11 mouse cellular contexts compared by ENCODE assay signal in genomic region chr7:80655350-80656013, GRCm38 (mm10). TPM values are rescaled to one million over a fixed set of nuclear protein-coding genes. Genes with fewer than 3 reads are reported as not detected.
DNase-seq lines count a peak whose midpoint lies in the region; ATAC-seq and TF ChIP-seq lines count a peak whose summit lies in the region.
"Had no signal": no experiment of that assay in that cellular context is flagged by ENCODE, and none has a peak within 500 bp of the region (broad histone marks: within the 10 kb centered on the region; RNA-seq: fewer than 3 reads in every experiment).

No protein-coding gene starts in this region.

- no peak overlapping the region for H3K4me2 ChIP-seq in lung, embryonic 16.5 days (ENCODE audit: low read depth, low read length)
- no peak overlapping the region for H3K4me2 ChIP-seq in intestine, embryonic 16.5 days (ENCODE audit: low read depth, low read length)

- no peak for ATAC-seq in lung, embryonic 16.5 days (ENCODE audit: low read depth)
- ATAC-seq in intestine, embryonic 16.5 days = no peak
- ATAC-seq: inflammation-experienced regulatory T-cells, adult 6 months had no signal

- DNase-seq in gastrocnemius, adult 8-10 months (ENCODE audit: low spot score in 2 of 2) = peak; percentile 45 to 47
- no peak for DNase-seq in gastrocnemius, postnatal 10 days
- DNase-seq in NIH3T3 (ENCODE audit: low read depth) = peak; percentile 14
- no peak for DNase-seq in heart, adult 2 months
- DNase-seq in cerebellum, adult 18-20 months = no peak
- no peak for DNase-seq in right cerebral cortex, postnatal 14 days
- DNase-seq: cerebellum, adult 11 months had no signal

- peaks cover 2% of the 10 kb centered on the region for H3K79me2 ChIP-seq in heart, adult 2 months (replicated peaks; ENCODE audit: control insufficient read depth, insufficient read depth, low read length)

- intact Hi-C loops in heart, adult 2 months (cut with DNase I) = no loop called here

- H3K9ac ChIP-seq in heart, adult 2 months (ENCODE audit: low read depth, low read length) = peak overlapping the region; percentile 46; the same call in 1 of the 2 replicates
- 0 out of 2 replicates have a peak overlapping the region, but pooled peaks have one; percentile 6 for H3K9ac ChIP-seq in lung, embryonic 16.5 days (ENCODE audit: low read length)
- no peak overlapping the region; the same call in 1 of the 2 replicates for H3K9ac ChIP-seq in intestine, embryonic 16.5 days (ENCODE audit: low read depth, low read length)

- H3K27me3 ChIP-seq in heart, adult 2 months (ENCODE audit: control insufficient read depth, insufficient read depth, low read length) = no peaks in the 10 kb centered on the region
- H3K27me3 ChIP-seq in lung, embryonic 16.5 days (ENCODE audit: control insufficient read depth, insufficient read depth, low read depth, low read length) = no peaks in the 10 kb centered on the region
- H3K27me3 ChIP-seq in intestine, embryonic 16.5 days (replicated peaks; ENCODE audit: control insufficient read depth, insufficient read depth, low read length) = no peaks in the 10 kb centered on the region
- H3K27me3 ChIP-seq: megakaryocyte, embryonic 14.5 days had no signal

- H3K4me3 ChIP-seq in heart, adult 2 months = no peak overlapping the region
- H3K4me3 ChIP-seq in lung, embryonic 16.5 days (ENCODE audit: low read length) = no peak overlapping the region
- H3K4me3 ChIP-seq in intestine, embryonic 16.5 days (ENCODE audit: low read length) = no peak overlapping the region
- H3K4me3 ChIP-seq: megakaryocyte, embryonic 14.5 days had no signal

- H3K4me1 ChIP-seq in heart, adult 2 months (ENCODE audit: control insufficient read depth, insufficient read depth, low read length) = peaks cover 28% of the 10 kb centered on the region
- peaks cover 46% of the 10 kb centered on the region for H3K4me1 ChIP-seq in lung, embryonic 16.5 days (replicated peaks; ENCODE audit: control insufficient read depth, insufficient read depth, low read length)
- peaks cover 21% of the 10 kb centered on the region for H3K4me1 ChIP-seq in intestine, embryonic 16.5 days (ENCODE audit: control insufficient read depth, insufficient read depth, low read length)

- H3K36me3 ChIP-seq in heart, adult 2 months (ENCODE audit: control insufficient read depth, insufficient read depth, low read length) = peaks cover 5% of the 10 kb centered on the region; the same call in 1 of the 2 replicates
- no peaks in the 10 kb centered on the region for H3K36me3 ChIP-seq in lung, embryonic 16.5 days (ENCODE audit: control insufficient read depth, insufficient read depth, low read length)
- H3K36me3 ChIP-seq in intestine, embryonic 16.5 days (ENCODE audit: control insufficient read depth, insufficient read depth, low read length) = no peaks in the 10 kb centered on the region

- TF ChIP-seq EP300 in heart, adult 2 months (IDR thresholded peaks at IDR 0.05; ENCODE audit: insufficient read depth, low read depth, low read length) = 0 out of 2 replicates have a peak, but pooled peaks have one; percentile 48

- H3K27ac ChIP-seq in heart, adult 2 months = peak overlapping the region; percentile 68
- H3K27ac ChIP-seq in lung, embryonic 16.5 days (ENCODE audit: low read length) = peak overlapping the region; percentile 53
- no peak overlapping the region for H3K27ac ChIP-seq in intestine, embryonic 16.5 days (ENCODE audit: low read length)

- TF ChIP-seq CTCF in heart, adult 2 months (IDR thresholded peaks at IDR 0.05) = no peak

- peak; percentile 65; the same call in 1 of the 2 replicates for TF ChIP-seq POLR2A in heart, adult 2 months (IDR thresholded peaks at IDR 0.05; ENCODE audit: insufficient read depth, low read depth, low read length)

- 39% methylated on average over 6 of the region's 6 CpGs for WGBS in heart, adult 2 months
- WGBS in lung, embryonic 16.5 days = 59% methylated on average over 6 of the region's 6 CpGs
- WGBS in intestine, embryonic 16.5 days = 62% methylated on average over 6 of the region's 6 CpGs

- H3K9me3 ChIP-seq in lung, embryonic 16.5 days (ENCODE audit: control insufficient read depth, low read length) = no peaks in the 10 kb centered on the region
- H3K9me3 ChIP-seq in intestine, embryonic 16.5 days (ENCODE audit: control insufficient read depth, low read length) = no peaks in the 10 kb centered on the region
- H3K9me3 ChIP-seq: megakaryocyte, embryonic 14.5 days had no signal

RNA-seq across cellular contexts. Expression of gene Crtc3, which starts 33.2 kb away (rescaled TPM):
- 10 to 100 TPM in 3 of 4 experiments, 1 to 10 TPM in 1; 8.9 to 11.6 (median 11.4) TPM for total RNA-seq in gastrocnemius, adult 8-10 months (2022)
- 10 to 100 TPM; 16.7 to 25.1 TPM for total RNA-seq in gastrocnemius, postnatal 10 days (2021)
- 10 to 100 TPM; 11.0 to 12.9 TPM for total RNA-seq in heart, adult 2 months (2021)
- 11.6 and 14.3 TPM in 2 replicates for polyA plus RNA-seq in heart, adult 2 months (2012; rRNA removed)
- 18.6 and 20.8 TPM in 2 replicates for polyA plus RNA-seq in lung, embryonic 16.5 days (2015; fragmentation: Nextera tagmentation; extraction: Ambion mirVana)
- polyA plus RNA-seq in intestine, embryonic 16.5 days (2015; fragmentation: Nextera tagmentation; extraction: Ambion mirVana) = 9.6 and 11.8 TPM in 2 replicates

Comparison
In these comparisons a context has a peak if more than half of its experiments do, and no peak if none do; other contexts are left out.
1. DNase-seq: peak in gastrocnemius, adult 8-10 months (2 of 2) and NIH3T3 (single experiment); none in gastrocnemius, postnatal 10 days (single experiment), heart, adult 2 months (0 of 2), cerebellum, adult 18-20 months (0 of 2) and right cerebral cortex, postnatal 14 days (single experiment).